Mouse (Mus musculus): ENCODE data around the gene Saxo1.

DNA sequence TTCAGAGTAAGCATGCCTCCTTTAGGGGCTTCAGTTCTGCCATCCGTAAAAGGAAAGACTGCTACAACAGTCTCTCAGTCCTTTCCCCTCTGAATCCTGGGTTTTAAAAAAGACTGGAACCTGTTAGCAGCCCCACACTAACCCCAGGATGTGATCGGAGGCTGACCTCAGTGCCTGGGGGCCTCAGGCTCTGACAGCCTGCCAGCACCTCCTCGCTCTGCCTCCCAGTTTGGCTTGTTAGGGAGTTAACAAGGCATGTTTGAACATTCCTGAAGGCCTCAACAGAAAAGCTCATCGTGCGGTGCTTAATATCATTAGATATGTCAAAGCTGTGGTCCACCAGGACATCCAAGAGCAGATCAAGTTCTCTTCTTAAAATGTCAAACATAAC lies 24.0 kb downstream of the Saxo1 start:
- TF ChIP-seq CTCF (IDR thresholded peaks at IDR 0.05) (no peak), POLR2A (IDR thresholded peaks at IDR 0.05; ENCODE audit: insufficient read depth, low read depth, low read length) (no peak), EP300 (IDR thresholded peaks at IDR 0.05; ENCODE audit: insufficient read depth, low read depth, low read length) (no peak)

Data from heart, adult 2 months (tissue).